In genomic region chr7:29346212-29346611, GRCm38 (mm10) we compare ENCODE assay signal across 30 mouse cellular contexts. TPM values are rescaled to one million over a fixed set of nuclear protein-coding genes. Genes with fewer than 3 reads are reported as not detected.
DNase-seq lines count a peak whose midpoint lies in the region; ATAC-seq lines count a peak whose summit lies in the region.
"Had no signal": no experiment of that assay in that cellular context is flagged by ENCODE, and none has a peak within 500 bp of the region (broad histone marks: within the 10 kb centered on the region; RNA-seq: fewer than 3 reads in every experiment).

No protein-coding gene starts in this region.

- H3K9ac ChIP-seq in forebrain, embryonic 14.5 days (ENCODE audit: low read length): no peak overlapping the region
- H3K9ac ChIP-seq: embryonic facial prominence, embryonic 12.5 days; hindbrain, embryonic 14.5 days; kidney, embryonic 15.5 days; limb, embryonic 13.5 days; midbrain, embryonic 12.5 days; neural tube, embryonic 13.5 days had no signal

- H3K4me1 ChIP-seq in forebrain, embryonic 14.5 days (ENCODE audit: control insufficient read depth, insufficient read depth, low read length): peaks cover 20% of the 10 kb centered on the region
- H3K4me1 ChIP-seq: kidney, embryonic 15.5 days had no signal

- H3K36me3 ChIP-seq in forebrain, embryonic 14.5 days (ENCODE audit: control insufficient read depth, insufficient read depth, low read length): peaks cover 14% of the 10 kb centered on the region

- no peak for DNase-seq in frontal cortex, postnatal 25 days (ENCODE audit: low spot score in 2 of 2)
- DNase-seq in left cerebral cortex, postnatal 14 days (ENCODE audit: low spot score in 2 of 2): peak; percentile 41 to 70
- no peak for DNase-seq in left cerebral cortex, adult 18-20 months (ENCODE audit: low spot score in 2 of 2)
- DNase-seq in forebrain, embryonic 14.5 days (ENCODE audit: low spot score): peak; percentile 44
- DNase-seq in gastrocnemius, postnatal 36 days: no peak
- no peak for DNase-seq in adrenal gland, postnatal 25 days
- DNase-seq: cerebellum, adult 11 months; cerebellum, adult 9-10 months; cerebellum, postnatal 36 days; gastrocnemius, postnatal 25 days; heart, adult 18-20 months; heart, postnatal 36 days; kidney, adult 18-20 months; kidney, postnatal 36 days; layer of hippocampus, postnatal 36 days; lung, postnatal 36 days; retina, postnatal 1 day; right cerebral cortex, postnatal 14 days; thymus, postnatal 4 days had no signal

- ATAC-seq in frontal cortex, adult (ENCODE audit: low TSS enrichment): peak; percentile 65; the same call in 1 of the 2 replicates
- no peak for ATAC-seq in forebrain, embryonic 14.5 days

- 59% methylated on average over 3 of the region's 3 CpGs for WGBS in forebrain, embryonic 14.5 days

- H3K9me3 ChIP-seq in forebrain, embryonic 14.5 days (replicated peaks; ENCODE audit: control insufficient read depth, low read length): no peaks in the 10 kb centered on the region
- H3K9me3 ChIP-seq: embryonic facial prominence, embryonic 12.5 days; kidney, embryonic 15.5 days; limb, embryonic 13.5 days; midbrain, embryonic 12.5 days; neural tube, embryonic 13.5 days had no signal

- H3K27ac ChIP-seq in forebrain, embryonic 14.5 days (ENCODE audit: low read depth, low read length): peak overlapping the region; percentile 39; the same call in 1 of the 2 replicates
- H3K27ac ChIP-seq: embryonic facial prominence, embryonic 12.5 days; hindbrain, embryonic 14.5 days; kidney, embryonic 15.5 days; limb, embryonic 13.5 days; midbrain, embryonic 12.5 days had no signal

- no peak overlapping the region for H3K4me3 ChIP-seq in forebrain, embryonic 14.5 days (ENCODE audit: low read depth, low read length)
- H3K4me3 ChIP-seq: embryonic facial prominence, embryonic 12.5 days; kidney, embryonic 15.5 days; limb, embryonic 13.5 days; midbrain, embryonic 12.5 days; myocyte; neural tube, embryonic 13.5 days had no signal

- intact Hi-C loops in left cerebral cortex, postnatal 14 days (cut with DNase I): loop anchor here (5.0 kb wide), 1 partner anchor 39 kb away; no protein-coding TSS in a partner anchor
- intact Hi-C loops in gastrocnemius, postnatal 36 days (cut with DNase I): no loop called here

- no peak overlapping the region for H3K4me2 ChIP-seq in forebrain, embryonic 14.5 days (ENCODE audit: low read length)
- H3K4me2 ChIP-seq: embryonic facial prominence, embryonic 12.5 days; heart, embryonic 11.5 days; hindbrain, embryonic 14.5 days; kidney, embryonic 15.5 days; limb, embryonic 13.5 days; liver, embryonic 11.5 days; midbrain, embryonic 12.5 days; neural tube, embryonic 13.5 days had no signal

- H3K27me3 ChIP-seq in forebrain, embryonic 14.5 days (replicated peaks; ENCODE audit: control insufficient read depth, insufficient read depth, low read length): no peaks in the 10 kb centered on the region
- H3K27me3 ChIP-seq: embryonic facial prominence, embryonic 12.5 days; limb, embryonic 13.5 days; midbrain, embryonic 12.5 days; neural tube, embryonic 13.5 days had no signal

RNA-seq across cellular contexts. Expression of gene Dpf1, which starts 42.5 kb away (rescaled TPM):
- 100 to 1,000 TPM in 1 of 2 experiments, 10 to 100 TPM in 1; 97.6 to 105 TPM for total RNA-seq in left cerebral cortex, postnatal 14 days (2021)
- 100 to 1,000 TPM; 107 to 120 TPM for total RNA-seq in left cerebral cortex, adult 18-20 months (2021)
- polyA plus RNA-seq in forebrain, embryonic 14.5 days (2014; fragmentation: Nextera tagmentation; extraction: Ambion mirVana): 167 and 205 TPM in 2 replicates
- 1 to 10 TPM; 1.9 to 2.3 TPM for total RNA-seq in gastrocnemius, postnatal 36 days (2021)
- total RNA-seq in adrenal gland, postnatal 25 days (2021): 0.95 and 1.6 TPM in 2 replicates
- total RNA-seq: megakaryocyte, adult 5-6 weeks had no signal

RNA-seq across cellular contexts. Expression of gene Ppp1r14a, which starts 57.1 kb away (rescaled TPM):
- 1 to 10 TPM; 6.6 to 8.0 TPM for total RNA-seq in left cerebral cortex, postnatal 14 days (2021)
- 10 to 100 TPM; 16.8 to 18.3 TPM for total RNA-seq in left cerebral cortex, adult 18-20 months (2021)
- polyA plus RNA-seq in forebrain, embryonic 14.5 days (2014; fragmentation: Nextera tagmentation; extraction: Ambion mirVana): 5.7 and 9.8 TPM in 2 replicates
- total RNA-seq in gastrocnemius, postnatal 36 days (2021): 1 to 10 TPM; 3.3 to 3.5 TPM
- total RNA-seq in adrenal gland, postnatal 25 days (2021): 5.5 and 6.7 TPM in 2 replicates
- total RNA-seq: megakaryocyte, adult 5-6 weeks had no signal

Comparison
In these comparisons a context has a peak if more than half of its experiments do, and no peak if none do; other contexts are left out.
1. DNase-seq: peak in left cerebral cortex, postnatal 14 days (2 of 2) and forebrain, embryonic 14.5 days (single experiment); none in frontal cortex, postnatal 25 days (0 of 2), left cerebral cortex, adult 18-20 months (0 of 2), gastrocnemius, postnatal 36 days (0 of 2) and adrenal gland, postnatal 25 days (single experiment).
2. RNA of gene Dpf1, which starts 42.5 kb away (total RNA-seq): 107 to 120 TPM in left cerebral cortex, adult 18-20 months and 97.6 to 105 TPM in left cerebral cortex, postnatal 14 days; 1.9 to 2.3 TPM in gastrocnemius, postnatal 36 days and 0.95 to 1.6 TPM in adrenal gland, postnatal 25 days; every median in the first group is over 10 times any median in the second.